Mouse (Mus musculus) lung, embryonic 15.5 days (tissue): ENCODE data around the gene Smg7. TPM values are rescaled to one million over a fixed set of nuclear protein-coding genes. Genes with fewer than 3 reads are reported as not detected.

Experiments
- polyA plus RNA-seq: library from polyadenylated mRNA; unstranded; fragments of >200 nt; fragmentation: Nextera tagmentation; extraction: Ambion mirVana; gene quantifications from 2 replicates; pipeline ENCODE4 v1.2.1, GENCODE M21; 2015

The Smg7 gene
- polyA plus RNA-seq, 1 experiment from 2014 or later: 31.2 TPM

Other genes starting within 250 kb of the Smg7 start
- 0.12 TPM in 1 of 2 replicates, not detected in the other for gene Apobec4, start 152.1 kb downstream of the Smg7 start, polyA plus RNA-seq
- gene Rgl1, start 136.3 kb downstream of the Smg7 start, polyA plus RNA-seq: 42.7 and 47.1 TPM in 2 replicates
- 261 and 279 TPM in 2 replicates for gene Arpc5, start 136.1 kb downstream of the Smg7 start, polyA plus RNA-seq
- gene Ncf2, start 102.5 kb downstream of the Smg7 start, polyA plus RNA-seq: 4.0 and 5.5 TPM in 2 replicates
- 4.3 and 5.0 TPM in 2 replicates for gene Nmnat2, start 52.3 kb upstream of the Smg7 start, polyA plus RNA-seq